Mouse (Mus musculus) frontal cortex, adult 2 months (tissue): ENCODE measurements at regions not wholly inside any gene's neighbourhood (a gene's known extent, or its start where the extent isn't known, plus 50 kb on each side); places are given as distances from the start of the nearest gene placed in this dataset.
"Not testable (repeated sequence)": the region's sequence is repeated elsewhere in the genome, so short reads cannot be mapped to it uniquely, and the experiment has no call there.

Experiments used
- DNase-seq, 2 experiments: peaks; one replicate each; pipeline ENCODE4 v3.0.0; 2022; ENCODE audit warnings: low spot score in 1 of 2; ENCODE audit errors: extremely low spot score in 1 of 2

DNA sequence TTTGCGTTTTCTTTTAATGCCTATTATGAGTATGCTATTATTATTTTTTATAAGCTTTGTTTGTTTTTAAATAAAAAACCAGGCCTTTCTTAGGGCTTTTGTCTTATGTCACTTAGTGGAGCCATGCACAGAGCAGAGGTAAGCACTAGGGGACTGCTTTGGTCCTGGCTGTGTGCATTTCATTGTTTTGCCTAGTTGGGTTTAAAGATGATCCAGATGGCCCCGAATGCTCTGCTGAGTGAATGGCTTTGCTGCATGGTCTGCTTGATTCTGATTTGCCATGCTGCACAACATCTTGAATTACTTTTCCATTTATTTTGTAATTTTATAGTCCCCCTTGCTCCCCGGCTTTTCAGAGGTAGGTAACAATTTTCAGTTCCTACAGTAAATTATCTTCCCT lies 1934.9 kb downstream of the 9330182O14Rik start:
- DNase-seq = no peak

DNA sequence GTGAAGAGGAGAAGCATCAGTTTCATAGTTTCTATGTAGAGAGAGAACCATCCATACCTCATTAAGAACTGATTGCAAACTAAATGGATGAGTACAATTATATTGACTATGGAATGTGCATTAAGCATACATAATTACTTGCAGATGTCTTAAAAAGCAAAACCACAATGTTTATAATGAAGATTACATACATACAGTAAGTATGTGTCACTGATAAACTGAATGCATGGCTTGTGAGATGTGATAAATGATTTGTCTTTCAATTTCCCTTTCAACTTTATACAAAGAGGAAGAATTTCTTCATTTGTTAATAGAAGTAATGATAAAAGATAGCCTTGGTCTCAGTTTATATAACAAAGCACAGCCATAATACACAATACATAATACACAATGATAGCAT lies 1939.3 kb downstream of the 9330182O14Rik start:
- DNase-seq = no peak

DNA sequence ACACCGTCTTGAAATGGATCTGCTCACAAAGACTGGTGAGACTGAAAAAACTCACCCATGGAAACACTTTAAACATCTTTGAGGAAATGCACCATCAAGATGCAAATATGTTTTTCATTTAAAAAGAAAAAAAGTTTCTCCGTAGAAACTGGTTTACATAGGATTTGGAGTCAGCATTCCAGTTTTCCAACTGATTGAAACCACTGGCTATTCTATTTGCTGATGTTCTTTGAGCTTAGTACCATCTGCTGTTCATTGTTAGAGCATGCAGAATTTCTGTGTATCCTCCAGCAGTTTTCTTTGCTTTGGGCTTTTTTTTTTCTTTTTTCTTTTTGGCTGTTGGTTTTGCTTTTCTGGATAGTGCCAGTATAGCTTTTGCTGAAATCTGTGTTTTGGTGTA lies 1948.3 kb downstream of the 9330182O14Rik start:
- DNase-seq = no peak

DNA sequence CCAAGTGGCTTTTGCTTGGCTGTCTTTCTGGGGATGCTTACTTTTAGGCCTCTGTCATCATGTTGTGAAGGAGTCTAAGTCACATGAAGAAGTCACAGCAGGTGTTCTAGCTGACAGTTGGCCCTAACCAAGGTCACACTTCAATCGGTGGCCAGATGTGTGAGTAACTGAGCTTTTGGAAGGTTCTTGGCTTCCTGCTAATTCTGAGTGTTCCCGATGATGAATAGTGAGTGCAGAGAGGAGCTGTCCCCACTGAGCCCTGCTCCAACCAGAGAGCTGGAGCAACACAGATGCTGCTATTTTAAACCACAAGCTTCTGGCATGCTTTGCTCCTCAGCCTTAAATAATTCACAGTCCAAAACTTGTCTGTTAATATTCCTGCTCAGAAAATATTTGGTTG lies 1966.6 kb downstream of the 9330182O14Rik start:
- peak; percentile 5 to 14 for DNase-seq

DNA sequence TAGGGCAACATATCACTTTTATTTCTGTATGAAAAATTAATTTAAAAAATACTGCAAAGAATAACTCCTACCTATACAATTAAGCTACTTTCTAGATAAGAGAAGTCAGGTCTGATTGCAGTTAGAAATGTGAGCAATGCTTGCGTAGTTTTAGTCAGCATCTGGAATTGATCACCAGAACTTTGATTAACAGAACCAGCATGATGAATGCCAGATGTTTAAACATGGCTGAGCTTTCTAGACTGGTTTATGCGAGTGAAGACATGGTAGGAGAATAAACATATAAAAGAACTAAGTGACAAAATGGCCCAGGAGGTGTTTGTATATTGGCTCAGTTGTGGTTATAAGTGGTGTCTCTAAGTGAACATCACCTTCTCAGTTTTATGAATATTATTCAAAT lies 1970.7 kb downstream of the 9330182O14Rik start:
- no peak for DNase-seq

DNA sequence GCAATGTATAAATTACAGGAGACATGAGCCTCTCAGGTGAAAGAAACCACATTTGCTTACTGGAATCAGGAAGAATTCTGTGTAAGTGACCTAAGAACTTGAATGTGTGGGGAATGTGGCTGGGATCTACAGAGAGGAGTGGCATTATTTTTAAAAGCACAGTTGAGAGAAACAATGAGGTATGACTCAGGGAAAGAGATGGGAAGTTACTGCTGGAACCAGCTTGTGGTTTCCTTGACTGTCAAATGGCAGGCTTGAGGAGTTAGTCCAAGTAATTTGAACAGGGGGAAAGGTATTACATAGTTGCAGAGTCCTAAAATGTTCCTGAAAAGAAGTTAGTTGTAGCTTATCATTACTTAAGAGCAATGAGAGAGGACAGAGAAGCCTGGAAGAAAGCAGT lies 1972.9 kb downstream of the 9330182O14Rik start:
- DNase-seq = no peak

DNA sequence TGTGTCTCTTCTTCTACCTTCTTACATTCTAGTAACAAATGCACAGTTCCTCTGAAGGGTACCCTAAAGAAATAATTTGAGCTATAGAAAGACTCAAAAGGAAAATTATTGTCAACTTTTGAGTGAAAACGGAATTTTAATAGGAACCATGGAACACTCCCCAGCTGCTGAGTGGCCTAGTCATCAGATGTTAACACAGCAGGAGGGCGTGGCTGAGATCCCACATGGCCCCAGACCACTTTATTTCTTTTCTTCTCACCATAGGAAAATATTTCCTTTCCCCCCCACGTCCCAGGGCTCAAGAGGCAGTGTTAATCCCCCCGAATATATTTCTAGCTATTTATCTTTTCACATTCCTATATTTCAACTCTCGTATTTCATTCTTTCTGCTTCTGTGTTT lies 1977.6 kb downstream of the 9330182O14Rik start:
- DNase-seq = no peak

DNA sequence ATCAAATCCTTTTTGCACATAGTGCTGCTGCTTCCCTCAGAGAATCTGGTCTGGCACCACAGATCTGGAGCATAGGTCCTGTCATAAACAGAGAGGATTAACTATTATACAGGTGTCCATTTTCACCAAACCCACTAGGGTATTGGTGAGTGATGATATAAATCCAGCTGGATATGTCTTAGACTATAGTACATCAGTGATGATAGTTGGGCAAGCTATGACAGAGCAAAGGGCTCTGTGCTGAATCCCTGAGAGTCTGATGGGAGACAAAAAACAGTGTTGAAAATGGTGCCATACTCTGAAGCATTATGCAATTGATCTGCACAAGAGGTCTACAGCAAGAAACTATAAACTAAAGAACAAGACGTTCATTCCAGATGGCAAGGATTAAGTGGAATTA lies 1993.3 kb downstream of the 9330182O14Rik start:
- no peak for DNase-seq

DNA sequence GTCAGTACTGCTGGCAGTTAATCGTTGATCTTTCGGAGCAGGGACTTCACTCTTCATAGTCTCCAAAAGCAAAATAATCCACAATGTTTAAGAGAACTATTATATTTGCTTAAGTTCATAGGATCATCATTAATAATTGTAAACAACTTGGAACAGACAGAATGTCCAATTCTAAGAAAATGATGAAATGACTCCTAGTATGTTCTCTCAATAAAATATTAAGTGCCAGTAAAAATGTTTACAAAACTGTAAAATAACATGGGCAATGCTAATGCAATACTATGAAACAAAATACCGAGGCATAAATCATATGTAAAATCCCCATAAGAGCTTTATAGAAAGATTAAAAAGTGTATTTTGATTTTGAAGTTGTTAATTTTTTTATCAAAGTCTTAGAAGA lies 1994.8 kb downstream of the 9330182O14Rik start:
- DNase-seq = no peak

DNA sequence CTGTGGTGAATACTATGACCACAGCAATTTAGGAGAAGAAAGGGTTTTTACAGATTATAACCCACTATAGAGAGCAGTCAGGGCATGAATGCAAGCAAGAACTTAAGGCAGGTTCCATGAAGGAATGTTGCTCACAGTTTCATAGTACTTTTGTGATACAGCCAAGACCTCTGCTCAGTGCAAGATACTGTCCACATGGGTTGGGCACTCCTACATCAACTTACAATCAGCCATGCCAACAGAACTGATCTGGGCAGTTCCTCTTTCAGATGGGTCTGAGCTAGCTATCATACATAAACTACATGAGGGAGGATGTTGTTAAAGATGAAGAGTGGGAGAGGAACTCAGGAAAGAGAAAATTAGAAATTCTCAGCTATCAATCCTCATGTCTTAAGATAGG lies 2032.4 kb downstream of the 9330182O14Rik start:
- DNase-seq = no peak

DNA sequence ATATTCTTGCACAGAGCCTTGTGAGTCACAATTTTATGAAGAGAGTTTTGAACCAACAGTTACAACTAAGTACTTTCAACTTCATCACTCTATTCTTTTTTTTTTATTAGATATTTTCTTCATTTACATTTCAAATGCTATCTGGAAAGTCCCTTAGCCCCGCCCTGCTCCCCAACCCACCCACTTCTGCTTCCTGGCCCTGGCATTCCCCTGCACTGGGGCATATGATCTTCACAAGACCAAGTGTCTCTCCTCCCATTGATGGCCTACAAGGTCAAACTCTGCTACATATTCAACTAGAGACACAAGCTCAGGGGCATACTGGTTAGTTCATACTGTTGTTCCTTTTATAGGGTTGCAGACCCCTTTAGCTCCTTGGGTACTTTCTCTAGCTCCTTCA lies 2043.6 kb downstream of the 9330182O14Rik start:
- DNase-seq = not testable (repeated sequence)

DNA sequence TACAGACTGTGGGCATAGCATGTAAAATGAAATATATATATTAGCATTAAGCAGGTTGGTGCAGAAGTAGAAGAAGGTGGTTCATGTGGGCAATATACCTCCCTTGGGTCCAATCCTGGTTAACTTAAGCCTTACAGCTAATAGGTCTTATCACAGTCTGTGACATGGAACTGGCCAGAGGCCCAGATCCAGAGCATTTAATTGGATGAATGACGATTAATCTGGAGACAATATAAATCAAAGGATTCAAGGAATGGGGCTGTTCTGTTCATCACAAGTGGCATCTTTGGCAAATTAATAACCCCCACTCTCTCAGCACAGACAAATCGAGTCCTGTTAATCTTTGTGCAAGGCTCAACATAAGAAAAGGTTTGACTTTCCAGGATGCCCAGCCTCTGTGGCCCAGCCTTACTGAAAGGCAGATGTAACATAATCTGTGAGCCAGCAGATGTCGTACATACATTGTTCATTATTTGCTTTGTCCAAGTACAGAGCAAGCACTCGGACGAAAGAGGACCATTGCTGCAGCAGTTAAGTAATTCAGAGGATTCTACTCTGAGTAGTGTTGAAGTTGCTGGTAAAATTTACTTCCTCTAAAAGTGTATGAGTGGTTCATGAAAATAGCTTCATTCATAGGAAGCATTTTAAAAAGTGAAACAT lies 2073.2 kb downstream of the 9330182O14Rik start:
- peak in 1 of 2 experiments; percentile 43 for DNase-seq

DNA sequence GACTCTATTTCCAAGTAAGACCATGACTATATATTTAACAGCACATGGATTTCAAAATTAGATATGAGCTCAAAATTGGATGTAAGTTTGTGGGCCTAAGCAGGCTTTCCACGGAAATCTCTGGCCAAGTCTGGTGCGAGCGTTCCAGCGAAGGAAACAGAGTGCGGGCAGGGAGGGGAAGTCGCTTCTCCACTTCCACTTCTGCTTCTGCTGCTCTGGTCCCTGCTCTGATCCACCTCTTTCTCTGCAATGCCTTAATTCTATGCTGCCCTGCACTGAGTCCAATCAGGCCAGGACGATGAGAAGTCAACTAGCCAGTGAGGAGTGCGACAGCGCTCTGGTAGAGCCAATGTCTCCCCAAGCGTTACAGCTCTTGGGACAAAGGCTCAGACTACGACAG lies 2085.3 kb downstream of the 9330182O14Rik start:
- DNase-seq = no peak

DNA sequence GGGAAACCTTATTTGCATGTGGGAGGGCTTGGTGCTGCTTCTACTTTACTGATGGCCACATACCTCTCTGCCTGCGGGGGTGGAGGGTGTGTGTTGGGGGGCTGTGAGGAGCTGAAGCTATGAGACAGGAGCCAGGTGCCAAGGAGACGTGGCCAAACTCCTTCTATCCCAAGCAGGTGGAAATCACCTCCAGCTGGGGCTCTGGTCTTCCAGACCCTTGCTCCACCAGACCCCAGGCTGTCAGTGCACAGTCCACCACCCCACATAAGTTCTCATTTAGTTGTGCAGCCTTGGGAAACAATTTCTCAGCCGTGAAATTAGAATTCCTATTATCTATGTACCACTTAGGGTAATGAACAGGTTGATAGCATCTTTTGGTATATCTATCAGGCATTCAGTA lies 2085.8 kb downstream of the 9330182O14Rik start:
- no peak for DNase-seq

DNA sequence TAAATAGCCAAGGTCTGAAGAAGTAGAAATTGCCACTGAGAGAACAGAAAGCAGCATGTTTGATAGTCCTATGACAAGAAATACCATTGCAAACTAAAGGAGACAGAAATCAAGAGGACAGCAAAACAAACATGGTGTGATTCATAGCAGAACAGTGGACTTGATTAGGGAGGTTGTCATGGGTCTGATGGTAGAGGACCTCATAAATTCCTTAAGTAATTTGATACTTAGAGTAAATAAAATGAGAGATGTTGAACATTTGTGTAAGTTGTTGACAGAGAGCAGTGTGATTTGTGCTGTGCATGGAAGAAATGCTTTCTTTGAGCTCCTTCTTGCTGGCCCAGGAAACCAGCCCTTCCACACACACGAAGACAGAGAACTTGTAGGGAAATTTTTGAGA lies 2090.8 kb downstream of the 9330182O14Rik start:
- DNase-seq = no peak

DNA sequence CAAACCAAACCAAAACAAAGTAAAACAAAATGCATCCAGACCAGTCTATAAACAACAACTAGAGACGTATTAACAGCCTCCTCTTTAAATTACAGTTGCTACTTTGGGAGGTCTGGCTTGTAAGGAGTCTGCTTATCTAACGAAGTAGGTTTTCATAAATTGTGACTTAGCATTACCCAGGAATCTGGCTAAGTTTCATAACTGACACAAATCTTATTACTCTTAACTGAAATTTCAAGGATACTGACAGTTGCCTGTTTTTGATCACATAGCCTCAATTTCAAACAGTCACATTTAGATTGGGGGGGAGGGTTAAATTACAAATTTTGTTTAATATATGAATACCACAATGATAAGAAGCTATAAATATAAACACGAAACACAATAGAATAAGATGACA lies 2097.5 kb downstream of the 9330182O14Rik start:
- no peak for DNase-seq

DNA sequence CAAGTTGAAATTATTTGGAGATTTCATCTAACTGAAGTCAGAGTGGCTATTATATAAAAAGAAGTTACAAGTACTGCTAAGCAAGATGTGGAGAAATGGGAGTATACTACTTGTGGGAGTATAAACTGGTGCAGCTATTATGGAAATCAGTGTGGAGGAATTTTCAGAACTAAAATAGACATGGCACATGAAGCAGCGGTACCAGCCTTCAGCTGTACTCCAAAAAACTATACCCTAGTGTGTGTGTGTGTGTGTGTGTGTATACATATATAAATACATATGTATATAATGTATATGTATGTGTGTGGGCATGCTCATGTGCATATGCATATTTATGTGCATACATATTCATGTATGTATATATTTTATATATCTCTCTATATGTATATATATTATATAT lies 2112.6 kb downstream of the 9330182O14Rik start:
- DNase-seq = peak; percentile 13 to 49

DNA sequence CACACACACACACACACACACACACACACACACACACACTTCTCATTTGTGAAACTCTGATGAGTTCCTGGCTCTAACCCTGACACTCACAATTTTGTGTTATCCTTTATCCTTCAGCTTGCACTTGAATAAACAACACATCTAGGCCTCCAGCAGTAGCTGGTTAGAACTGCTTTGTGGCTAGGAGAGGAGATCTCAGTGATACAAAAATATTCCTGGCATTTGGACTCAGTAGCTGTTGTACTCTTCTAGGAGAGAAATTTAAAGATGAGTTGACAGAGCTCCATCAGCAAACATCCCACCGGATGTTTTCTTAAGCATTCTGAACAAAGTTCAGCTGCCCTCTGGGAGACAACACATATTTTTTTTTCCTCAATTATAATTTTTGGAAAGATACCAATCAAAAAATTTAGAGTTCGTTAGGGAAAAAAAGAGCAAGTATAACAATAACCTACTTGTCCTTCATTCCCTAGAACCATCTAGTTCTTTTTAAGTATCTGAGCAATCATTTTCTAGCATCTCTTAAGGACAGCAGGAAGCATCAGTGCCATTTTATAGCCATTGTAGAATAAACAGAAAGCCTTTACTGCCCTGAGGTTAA lies 2118.7 kb downstream of the 9330182O14Rik start:
- DNase-seq = peak in 1 of 2 experiments; percentile 7

DNA sequence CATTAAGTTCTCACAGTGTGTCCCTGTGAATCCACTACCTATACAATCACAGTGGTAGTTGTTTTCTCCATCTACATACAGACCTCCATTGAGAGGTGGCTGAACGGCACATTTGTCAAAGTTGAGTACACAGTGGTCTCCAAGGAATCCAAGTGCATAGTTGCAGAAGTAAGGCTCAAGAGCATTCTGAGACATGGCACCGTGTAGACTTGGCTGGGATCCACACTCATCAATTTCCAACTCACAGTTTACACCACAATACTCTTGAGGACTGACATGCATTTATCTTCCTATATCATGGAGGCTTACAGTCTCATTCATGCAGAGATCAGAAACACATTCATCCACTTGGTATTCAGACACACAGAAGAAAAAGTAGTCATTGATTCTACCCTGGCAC lies 2122.2 kb downstream of the 9330182O14Rik start:
- DNase-seq = no peak

DNA sequence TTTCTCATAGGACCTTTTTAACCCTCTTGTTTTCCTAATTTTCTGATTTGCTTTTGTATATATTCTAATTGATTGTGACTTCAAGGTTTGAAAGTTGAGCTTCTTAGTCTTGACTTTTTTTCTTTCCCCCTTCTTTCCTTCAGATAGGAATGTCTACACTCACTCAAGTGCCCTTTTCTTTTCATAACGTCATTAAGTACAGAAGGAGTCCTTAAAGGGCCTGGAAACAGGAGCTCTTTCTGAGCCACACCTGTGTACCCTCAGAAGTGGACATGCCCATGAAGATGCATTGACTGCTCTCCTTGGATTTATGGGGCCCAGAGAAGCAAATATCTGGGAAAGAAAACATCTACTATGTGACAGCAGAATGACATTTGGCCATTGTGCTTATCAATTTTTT lies 2141.0 kb downstream of the 9330182O14Rik start:
- no peak for DNase-seq

DNA sequence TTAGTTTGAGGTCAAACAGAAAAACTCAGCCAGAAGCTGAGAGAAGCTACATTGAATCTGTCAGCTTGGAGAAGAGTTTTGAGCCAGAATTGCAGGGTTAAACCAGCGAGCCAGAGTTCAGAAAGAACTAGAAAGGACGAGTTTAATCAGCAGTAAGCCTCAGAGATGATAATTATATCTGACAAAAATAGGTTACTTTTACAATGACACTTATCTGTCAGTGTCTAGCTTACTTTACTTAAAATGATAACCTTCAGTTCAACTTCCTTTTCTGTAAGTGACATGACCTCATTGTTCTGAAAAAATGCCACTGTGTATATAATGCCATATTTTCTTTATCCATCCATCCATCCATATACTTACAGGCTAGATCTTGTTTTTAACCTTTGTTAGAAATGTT lies 2143.1 kb downstream of the 9330182O14Rik start:
- no peak for DNase-seq

DNA sequence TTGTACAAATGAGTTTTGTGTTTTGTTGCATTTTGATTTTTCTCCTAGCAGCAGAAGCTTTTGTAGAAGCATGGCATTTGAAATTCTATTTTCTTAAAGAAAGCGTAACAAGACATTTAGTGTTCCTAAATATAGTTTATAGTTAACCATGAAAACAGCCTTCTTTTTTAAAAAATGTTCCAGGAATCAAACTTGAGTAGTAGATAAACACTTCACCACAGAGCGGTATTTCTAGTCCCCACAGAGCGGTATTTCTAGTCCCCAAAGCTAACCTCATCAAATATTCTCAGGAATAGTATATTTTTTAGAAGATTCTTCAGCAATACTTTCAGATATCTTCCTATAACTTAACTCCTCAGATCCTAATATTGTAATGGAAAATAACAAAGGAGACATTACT lies 2146.6 kb downstream of the 9330182O14Rik start:
- no peak for DNase-seq

DNA sequence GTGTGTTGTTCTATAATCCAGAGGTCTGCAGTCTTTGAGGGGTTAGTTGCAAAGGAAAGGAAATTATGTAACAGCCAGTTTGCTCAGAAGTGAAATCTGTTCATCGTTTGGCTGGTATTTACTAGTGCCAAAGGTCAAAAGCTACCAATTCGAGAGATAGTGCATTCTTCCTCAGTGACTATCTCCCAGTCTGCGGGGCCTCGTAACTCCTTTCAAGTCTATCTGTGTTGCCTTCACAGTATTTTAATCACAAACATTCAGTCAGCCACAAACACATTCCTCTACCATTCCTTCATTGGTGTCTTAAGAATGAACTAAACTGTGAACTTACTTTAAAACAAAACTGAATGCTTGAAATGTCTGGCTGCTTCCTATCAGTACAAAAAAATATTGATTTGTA lies 2162.2 kb downstream of the 9330182O14Rik start:
- no peak for DNase-seq
